Mouse (Mus musculus): ENCODE results near the gene Olfr418.
"Not testable (repeated sequence)": the region's sequence is repeated elsewhere in the genome, so short reads cannot be mapped to it uniquely, and the experiment has no call there.

The Olfr418 gene

DNA sequence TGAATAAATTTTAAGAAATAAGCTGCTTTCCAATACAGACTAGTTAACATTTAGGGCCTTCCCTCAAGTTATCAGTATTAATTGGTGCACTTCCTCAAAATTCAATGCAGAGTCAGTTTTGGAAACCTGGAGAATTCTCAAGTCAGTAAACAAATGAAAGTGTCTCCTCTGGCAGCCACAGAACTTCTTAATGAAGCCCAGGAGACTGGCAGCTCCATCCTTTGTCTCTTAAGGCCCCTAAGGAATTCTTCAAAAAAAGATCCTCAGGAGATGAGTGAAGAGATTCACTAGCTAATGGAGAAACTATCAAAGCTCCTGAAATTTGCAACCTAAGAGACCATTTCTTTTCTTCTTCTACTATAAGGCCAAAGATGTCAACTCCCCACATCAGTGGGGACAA lies at the start of gene Olfr418:
Gene Olfr418 (plus strand): TSS at position 301 of the 400 bp plus-strand sequence.
- DNase-seq (ENCODE audit: low spot score in 2 of 2) = no peak

DNA sequence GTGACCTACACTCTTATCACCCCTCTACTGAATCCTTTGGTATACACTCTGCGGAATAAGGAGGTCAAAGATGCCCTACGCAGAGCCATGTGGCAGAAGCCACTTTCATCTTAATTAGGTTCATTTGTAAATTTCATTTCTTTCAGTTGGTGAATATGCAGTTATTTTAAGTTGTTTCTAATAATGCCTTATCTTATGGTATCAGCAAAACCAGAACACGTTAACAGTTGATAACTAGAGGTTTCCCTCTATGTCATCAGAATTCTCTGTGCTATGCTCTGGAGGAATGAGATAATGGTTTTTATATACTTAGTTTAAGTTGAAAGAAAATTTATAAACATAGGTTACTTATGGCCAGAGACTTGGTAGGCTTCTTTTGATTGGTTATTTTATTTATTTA lies 49.3 kb upstream of the Olfr418 start:
- DNase-seq (ENCODE audit: low spot score in 2 of 2) = no peak

DNA sequence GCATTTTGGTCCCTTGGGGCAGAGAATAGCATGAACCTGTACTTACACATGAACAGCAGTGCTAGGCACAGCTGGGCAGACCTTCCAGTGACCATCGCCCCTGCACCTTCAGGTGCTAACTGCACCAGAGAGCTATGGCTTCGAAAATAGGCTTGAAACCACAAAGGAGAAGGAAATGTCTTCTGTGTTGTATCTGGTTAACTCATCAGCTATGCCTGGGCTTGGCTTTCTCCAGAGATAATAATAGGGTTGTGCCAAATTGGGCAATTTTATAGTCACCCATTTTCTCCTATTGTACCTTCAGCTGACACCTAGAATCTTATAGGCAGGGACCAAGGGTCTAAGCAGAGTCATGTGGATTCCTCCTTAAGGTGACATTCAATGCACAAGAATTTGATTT lies 38.7 kb upstream of the Olfr418 start, which contains the start of gene Fcer1a:
Gene Fcer1a (minus strand): TSS at position 134 of the 400 bp plus-strand sequence.
- DNase-seq (ENCODE audit: low spot score in 2 of 2) = no peak

DNA sequence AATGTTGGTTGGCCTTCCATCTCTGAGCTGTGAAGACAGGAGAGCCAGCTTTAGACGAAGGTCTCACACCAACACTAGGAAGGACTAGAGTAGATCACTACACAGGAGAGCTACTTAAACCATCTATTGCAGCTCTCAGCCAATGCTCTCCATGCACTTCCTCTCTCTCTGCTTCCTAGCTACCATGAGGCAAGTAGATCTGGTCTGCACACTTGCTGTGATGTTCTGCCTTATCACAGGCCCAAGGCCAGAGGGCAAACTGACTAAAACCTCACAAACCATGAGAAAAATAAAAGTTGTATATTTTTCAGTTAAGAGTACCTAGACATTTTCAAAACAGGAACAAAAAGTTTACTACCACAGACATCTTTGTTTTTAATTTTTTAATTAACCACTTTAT lies 28.8 kb upstream of the Olfr418 start:
- DNase-seq (ENCODE audit: low spot score in 2 of 2) = not testable (repeated sequence)

DNA sequence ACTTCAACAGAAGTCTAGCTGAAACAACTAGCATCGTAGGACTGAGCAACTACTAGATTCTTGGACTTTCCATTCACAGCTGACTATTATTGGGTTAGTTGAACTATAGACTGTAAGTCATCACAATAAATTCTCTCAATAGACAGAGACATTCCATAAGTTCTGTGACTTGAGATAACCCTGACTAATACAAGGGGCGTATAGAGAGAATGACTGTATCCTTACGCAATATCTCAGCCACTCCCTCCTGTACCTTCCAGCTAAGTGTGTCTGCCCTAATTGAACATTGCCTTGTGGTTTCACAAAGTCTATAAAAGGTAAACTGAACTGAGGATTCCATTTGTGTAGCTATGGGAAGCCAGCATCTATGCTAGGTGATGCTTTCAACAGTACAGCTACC lies 15.9 kb upstream of the Olfr418 start:
- DNase-seq (ENCODE audit: low spot score in 2 of 2) = no peak

DNA sequence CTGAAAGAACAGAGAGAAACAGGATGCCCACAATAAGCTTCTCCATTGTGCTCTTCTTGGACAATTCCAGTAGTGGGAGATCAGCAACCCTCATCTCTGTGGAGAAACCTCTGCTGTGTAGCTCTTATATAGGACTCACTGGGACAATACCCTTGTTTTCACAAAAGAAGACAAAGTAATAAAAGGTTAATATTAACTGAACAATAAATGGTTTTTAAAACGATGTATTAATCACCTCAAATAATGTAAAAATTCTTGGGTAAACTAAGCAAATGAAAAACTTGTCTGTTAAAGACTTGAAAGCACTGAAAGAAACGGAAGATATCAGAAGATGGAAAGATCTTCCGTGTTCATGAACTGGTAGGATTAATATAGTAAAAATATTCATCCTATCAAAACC lies 11.9 kb downstream of the Olfr418 start, which contains the start of gene Mptx2:
Gene Mptx2 (minus strand): TSS at position 101 of the 400 bp plus-strand sequence.
- no peak for DNase-seq (ENCODE audit: low spot score in 2 of 2)

DNA sequence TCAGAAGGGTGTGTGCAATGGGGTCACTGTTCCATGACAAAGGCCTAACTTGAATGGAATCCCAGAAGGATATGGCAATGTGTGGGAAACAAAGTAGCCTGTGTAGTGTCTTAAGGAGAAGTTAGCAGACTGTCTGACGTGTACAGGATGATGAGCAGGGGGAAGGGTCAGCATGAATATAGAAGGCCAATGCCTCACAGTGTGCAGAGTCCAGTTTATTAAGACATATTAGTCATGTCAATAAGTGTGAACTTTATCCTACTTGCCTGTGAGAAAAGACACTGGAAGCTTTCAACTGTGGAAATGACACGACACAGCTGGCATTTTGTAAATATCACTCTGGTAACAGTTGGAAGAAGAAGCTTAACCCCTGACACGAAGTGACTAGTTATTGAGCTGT lies 37.0 kb downstream of the Olfr418 start:
- not testable (repeated sequence) for DNase-seq (ENCODE audit: low spot score in 2 of 2)

DNA sequence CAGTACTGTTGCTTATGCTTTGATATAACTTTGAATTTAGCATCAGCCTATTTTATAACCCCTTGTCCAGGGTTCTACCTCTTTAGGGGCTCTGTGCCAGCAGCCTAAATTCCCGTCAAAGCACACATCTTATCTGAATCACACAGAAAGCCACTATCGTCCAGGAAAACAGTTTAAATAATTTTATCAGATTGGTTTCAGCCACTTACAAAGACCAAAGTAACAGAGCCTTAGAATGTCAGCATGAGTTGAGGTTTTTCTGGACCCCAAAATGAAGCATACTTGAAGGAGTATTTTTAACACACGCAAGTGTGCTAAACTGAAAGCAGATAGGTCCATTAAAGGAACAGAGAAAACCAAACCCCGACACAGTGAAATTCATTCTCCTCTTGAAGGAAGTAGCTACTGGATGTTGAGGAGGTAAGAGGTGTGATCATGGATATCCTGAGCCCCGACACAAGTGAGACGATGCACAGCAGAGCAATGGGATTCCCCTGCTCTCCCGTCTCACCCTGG lies 47.8 kb downstream of the Olfr418 start:
- not testable (repeated sequence) for DNase-seq (ENCODE audit: low spot score in 2 of 2)

DNA sequence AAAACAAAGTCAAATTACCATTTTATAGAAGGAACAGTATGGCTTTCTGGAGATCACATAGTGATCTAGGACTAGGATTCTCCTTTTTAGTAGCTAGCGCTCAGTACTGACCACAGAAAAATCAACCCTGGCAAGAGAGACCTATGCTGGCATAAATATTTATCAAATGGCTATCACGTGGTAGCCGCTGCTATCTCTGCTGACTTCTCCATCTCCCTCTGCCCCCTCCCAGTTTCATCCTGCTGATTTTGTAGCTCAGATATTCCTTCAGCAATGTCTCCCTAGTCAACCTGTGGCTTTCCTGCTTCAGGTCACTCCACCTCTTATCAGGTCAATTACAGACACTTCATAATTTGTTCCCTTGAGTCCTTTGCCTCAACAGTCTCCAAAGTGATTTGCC lies 49.9 kb downstream of the Olfr418 start:
- no peak for DNase-seq (ENCODE audit: low spot score in 2 of 2)

DNA sequence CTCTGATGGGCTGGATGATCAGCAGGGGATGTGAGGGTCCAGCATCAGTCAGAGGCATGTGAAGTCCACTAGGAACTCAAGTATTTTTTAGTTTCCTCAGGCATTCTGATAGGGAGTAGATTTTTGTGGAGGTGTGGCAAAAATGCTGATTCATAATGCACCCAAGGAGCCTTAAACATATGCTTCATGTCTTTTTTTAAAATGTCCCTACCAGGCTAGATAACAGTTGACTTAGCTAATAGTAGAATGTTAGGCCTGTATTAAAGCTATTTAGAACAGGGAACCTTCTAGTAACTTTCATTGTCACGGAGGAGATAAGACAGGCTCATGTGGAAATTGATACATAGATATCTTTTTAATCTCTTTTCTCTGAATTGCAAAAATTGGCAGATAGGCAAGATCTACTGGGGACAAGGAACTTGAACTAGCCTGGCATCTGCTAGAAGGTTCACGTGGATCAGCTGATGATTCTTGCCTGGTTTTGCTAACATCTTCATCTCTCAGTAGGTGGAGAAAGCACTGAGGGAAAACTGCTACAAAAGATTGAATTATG lies 52.2 kb downstream of the Olfr418 start:
- DNase-seq (ENCODE audit: low spot score in 2 of 2) = no peak

DNA sequence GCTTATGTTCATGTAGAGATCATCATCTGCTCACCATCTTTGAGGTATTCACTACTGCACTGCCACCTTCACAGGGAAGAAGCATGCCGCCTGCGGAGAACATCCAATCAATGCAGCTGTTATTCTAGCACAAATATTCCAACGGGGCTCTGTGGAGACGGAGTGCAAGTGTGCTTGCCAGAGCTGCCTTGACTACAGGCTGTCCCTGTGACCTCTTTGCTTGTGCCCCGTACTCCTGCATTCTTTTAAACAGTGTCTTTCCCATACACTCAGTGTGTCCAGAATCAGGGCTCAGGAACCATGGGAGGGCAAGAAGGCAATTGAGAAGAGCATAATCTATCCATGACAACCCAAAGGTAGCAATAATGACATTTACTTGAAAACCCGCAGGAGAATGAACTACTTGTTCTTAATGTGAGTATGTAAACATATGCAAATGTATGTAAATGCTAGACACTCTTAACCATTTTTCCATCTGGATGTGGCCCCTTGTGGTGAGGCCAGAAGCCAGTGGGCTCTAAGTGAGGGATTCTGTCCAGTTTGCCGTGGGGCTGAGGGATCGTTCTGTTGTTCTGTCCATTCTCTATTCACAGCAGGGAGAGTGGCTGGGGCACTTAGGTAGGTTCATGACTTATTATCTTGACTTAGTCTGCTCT lies 55.9 kb downstream of the Olfr418 start:
- no peak for DNase-seq (ENCODE audit: low spot score in 2 of 2)

DNA sequence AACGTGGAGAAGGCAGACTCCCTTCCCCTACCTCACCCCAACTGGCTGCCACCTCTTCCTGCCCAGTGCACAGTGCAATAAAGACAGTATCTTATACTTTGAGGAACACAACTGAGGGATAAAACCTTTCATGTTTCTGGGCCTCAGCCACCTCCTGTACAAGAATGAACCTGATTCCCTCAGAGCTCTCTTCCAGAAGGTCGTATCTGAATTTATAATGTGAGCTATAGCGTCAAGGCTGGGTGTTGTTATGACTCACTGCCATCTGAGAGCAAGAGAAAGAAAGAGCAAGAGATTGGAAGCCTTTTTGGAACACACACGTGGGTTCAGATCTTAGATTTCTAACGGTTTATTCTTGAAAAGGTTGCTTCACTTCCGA lies 56.4 kb downstream of the Olfr418 start:
- no peak for DNase-seq (ENCODE audit: low spot score in 2 of 2)

All from right cerebral cortex, postnatal 36 days (tissue).